Mouse (Mus musculus): ENCODE measurements at regions not wholly inside any gene's neighbourhood (a gene's known extent, or its start where the extent isn't known, plus 50 kb on each side); places are given as distances from the start of the nearest gene placed in this dataset.

GRCm38 (mm10) chr16:29820704-29821103 lies 241.6 kb downstream of the Opa1 start:
- H3K9ac ChIP-seq: no peak overlapping the region
- no peaks in the 10 kb centered on the region for H3K36me3 ChIP-seq (replicated peaks)
- no peaks in the 10 kb centered on the region for H3K9me3 ChIP-seq (replicated peaks)
- peaks cover 6% of the 10 kb centered on the region for H3K27me3 ChIP-seq
- H3K4me2 ChIP-seq: no peak overlapping the region
- WGBS (ENCODE audit: insufficient replicate concordance): 72% methylated on average over 9 of the region's 9 CpGs
- H3K4me1 ChIP-seq (replicated peaks): no peaks in the 10 kb centered on the region
- ATAC-seq (ENCODE audit: insufficient read depth): no peak
- H3K27ac ChIP-seq (replicated peaks): no peak overlapping the region
- H3K4me3 ChIP-seq (replicated peaks): no peak overlapping the region

GRCm38 (mm10) chr16:29822110-29822509 lies 242.1 kb upstream of the Hes1 start:
- Histone ChIP-seq H3K9me3 (replicated peaks) (no peaks in the 10 kb centered on the region), H3K4me2 (no peak overlapping the region), H3K27ac (replicated peaks) (no peak overlapping the region), H3K27me3 (no peaks in the 10 kb centered on the region), H3K4me3 (replicated peaks) (no peak overlapping the region), H3K4me1 (replicated peaks) (no peaks in the 10 kb centered on the region), H3K36me3 (replicated peaks) (no peaks in the 10 kb centered on the region), H3K9ac (no peak overlapping the region)
- 53% methylated on average over 7 of the region's 7 CpGs for WGBS (ENCODE audit: insufficient replicate concordance)
- ATAC-seq (ENCODE audit: insufficient read depth): no peak

- H3K9me3 ChIP-seq (replicated peaks): no peaks in the 10 kb centered on the region
- no peaks in the 10 kb centered on the region for H3K27me3 ChIP-seq
- no peaks in the 10 kb centered on the region for H3K4me1 ChIP-seq (replicated peaks)
- H3K36me3 ChIP-seq (replicated peaks): no peaks in the 10 kb centered on the region
- no peak overlapping the region for H3K27ac ChIP-seq (replicated peaks)
- no peak for ATAC-seq (ENCODE audit: insufficient read depth)
- no peak overlapping the region for H3K4me2 ChIP-seq
- no peak overlapping the region for H3K9ac ChIP-seq
- WGBS (ENCODE audit: insufficient replicate concordance): 61% methylated on average over 8 of the region's 8 CpGs
- no peak overlapping the region for H3K4me3 ChIP-seq (replicated peaks)
These were observed 241.3 kb upstream of the Hes1 start for GRCm38 (mm10) chr16:29822843-29823401.

- Histone ChIP-seq H3K27me3 (no peaks in the 10 kb centered on the region), H3K27ac (replicated peaks) (no peak overlapping the region), H3K4me3 (replicated peaks) (no peak overlapping the region), H3K4me2 (no peak overlapping the region), H3K4me1 (replicated peaks) (no peaks in the 10 kb centered on the region), H3K9me3 (replicated peaks) (no peaks in the 10 kb centered on the region), H3K9ac (no peak overlapping the region), H3K36me3 (replicated peaks) (no peaks in the 10 kb centered on the region)
- WGBS (ENCODE audit: insufficient replicate concordance): 63% methylated on average over 5 of the region's 5 CpGs
- no peak for ATAC-seq (ENCODE audit: insufficient read depth)
These were observed 237.3 kb upstream of the Hes1 start for GRCm38 (mm10) chr16:29826927-29827326.

GRCm38 (mm10) chr16:29827776-29828175 lies 236.4 kb upstream of the Hes1 start:
- no peak overlapping the region for H3K4me2 ChIP-seq
- H3K9ac ChIP-seq: no peak overlapping the region
- H3K27ac ChIP-seq (replicated peaks): no peak overlapping the region
- H3K9me3 ChIP-seq (replicated peaks): no peaks in the 10 kb centered on the region
- H3K36me3 ChIP-seq (replicated peaks): no peaks in the 10 kb centered on the region
- H3K27me3 ChIP-seq: no peaks in the 10 kb centered on the region
- ATAC-seq (ENCODE audit: insufficient read depth): no peak
- no peaks in the 10 kb centered on the region for H3K4me1 ChIP-seq (replicated peaks)
- 62% methylated on average over 1 of the region's 1 CpGs for WGBS (ENCODE audit: insufficient replicate concordance)
- no peak overlapping the region for H3K4me3 ChIP-seq (replicated peaks)

GRCm38 (mm10) chr16:29829457-29829856 lies 234.7 kb upstream of the Hes1 start:
- ATAC-seq (ENCODE audit: insufficient read depth): no peak
- H3K4me2 ChIP-seq: no peak overlapping the region
- no peak overlapping the region for H3K4me3 ChIP-seq (replicated peaks)
- no peaks in the 10 kb centered on the region for H3K27me3 ChIP-seq
- H3K9me3 ChIP-seq (replicated peaks): no peaks in the 10 kb centered on the region
- H3K36me3 ChIP-seq (replicated peaks): no peaks in the 10 kb centered on the region
- WGBS (ENCODE audit: insufficient replicate concordance): 72% methylated on average over 9 of the region's 9 CpGs
- H3K27ac ChIP-seq (replicated peaks): no peak overlapping the region
- no peaks in the 10 kb centered on the region for H3K4me1 ChIP-seq (replicated peaks)
- H3K9ac ChIP-seq: no peak overlapping the region

- Histone ChIP-seq H3K9ac (no peak overlapping the region), H3K9me3 (replicated peaks) (no peaks in the 10 kb centered on the region), H3K4me3 (replicated peaks) (no peak overlapping the region), H3K4me1 (replicated peaks) (no peaks in the 10 kb centered on the region), H3K4me2 (no peak overlapping the region), H3K27ac (replicated peaks) (no peak overlapping the region), H3K27me3 (no peaks in the 10 kb centered on the region), H3K36me3 (replicated peaks) (no peaks in the 10 kb centered on the region)
- ATAC-seq (ENCODE audit: insufficient read depth): no peak
These were observed 234.1 kb upstream of the Hes1 start for GRCm38 (mm10) chr16:29830101-29830500.

GRCm38 (mm10) chr16:29833298-29833697 lies 230.9 kb upstream of the Hes1 start:
- H3K4me3 ChIP-seq (replicated peaks): no peak overlapping the region
- no peak overlapping the region for H3K4me2 ChIP-seq
- no peak for ATAC-seq (ENCODE audit: insufficient read depth)
- H3K27ac ChIP-seq (replicated peaks): no peak overlapping the region
- no peaks in the 10 kb centered on the region for H3K9me3 ChIP-seq (replicated peaks)
- no peak overlapping the region for H3K9ac ChIP-seq
- no peaks in the 10 kb centered on the region for H3K36me3 ChIP-seq (replicated peaks)
- H3K27me3 ChIP-seq: no peaks in the 10 kb centered on the region
- peaks cover 6% of the 10 kb centered on the region; the same call in 1 of the 2 replicates for H3K4me1 ChIP-seq (replicated peaks)
- 68% methylated on average over 11 of the region's 11 CpGs for WGBS (ENCODE audit: insufficient replicate concordance)

- no peak overlapping the region for H3K4me2 ChIP-seq
- ATAC-seq (ENCODE audit: insufficient read depth): no peak
- WGBS (ENCODE audit: insufficient replicate concordance): 22% methylated on average over 6 of the region's 6 CpGs
These were observed 230.3 kb upstream of the Hes1 start for GRCm38 (mm10) chr16:29833875-29834274.

GRCm38 (mm10) chr16:29834669-29835068 lies 229.5 kb upstream of the Hes1 start:
- WGBS (ENCODE audit: insufficient replicate concordance): 60% methylated on average over 6 of the region's 6 CpGs
- Histone ChIP-seq H3K4me2 (no peak overlapping the region), H3K9ac (no peak overlapping the region), H3K27ac (replicated peaks) (no peak overlapping the region), H3K27me3 (no peaks in the 10 kb centered on the region), H3K9me3 (replicated peaks) (no peaks in the 10 kb centered on the region), H3K4me3 (replicated peaks) (no peak overlapping the region), H3K4me1 (replicated peaks) (peaks cover 19% of the 10 kb centered on the region), H3K36me3 (replicated peaks) (no peaks in the 10 kb centered on the region)
- ATAC-seq (ENCODE audit: insufficient read depth): no peak

More at GRCm38 (mm10) chr16:29833875-29834274, 230.3 kb upstream of the Hes1 start:
- Histone ChIP-seq H3K9ac (no peak overlapping the region), H3K27ac (replicated peaks) (no peak overlapping the region), H3K4me1 (replicated peaks) (peaks cover 12% of the 10 kb centered on the region), H3K9me3 (replicated peaks) (no peaks in the 10 kb centered on the region), H3K4me3 (replicated peaks) (no peak overlapping the region), H3K36me3 (replicated peaks) (no peaks in the 10 kb centered on the region), H3K27me3 (no peaks in the 10 kb centered on the region)

GRCm38 (mm10) chr16:29837025-29837629 lies 227.1 kb upstream of the Hes1 start:
- no peak overlapping the region for H3K27ac ChIP-seq (replicated peaks)
- H3K27me3 ChIP-seq: no peaks in the 10 kb centered on the region
- H3K4me2 ChIP-seq: no peak overlapping the region
- no peaks in the 10 kb centered on the region for H3K9me3 ChIP-seq (replicated peaks)
- H3K4me1 ChIP-seq (replicated peaks): peaks cover 32% of the 10 kb centered on the region
- H3K4me3 ChIP-seq (replicated peaks): no peak overlapping the region
- ATAC-seq (ENCODE audit: insufficient read depth): no peak
- H3K9ac ChIP-seq: no peak overlapping the region
- 25% methylated on average over 14 of the region's 14 CpGs for WGBS (ENCODE audit: insufficient replicate concordance)
- no peaks in the 10 kb centered on the region for H3K36me3 ChIP-seq (replicated peaks)

- no peaks in the 10 kb centered on the region for H3K36me3 ChIP-seq (replicated peaks)
- no peaks in the 10 kb centered on the region for H3K9me3 ChIP-seq (replicated peaks)
- WGBS (ENCODE audit: insufficient replicate concordance): 73% methylated on average over 5 of the region's 5 CpGs
- no peak overlapping the region for H3K4me3 ChIP-seq (replicated peaks)
- no peak overlapping the region for H3K4me2 ChIP-seq
- H3K27ac ChIP-seq (replicated peaks): no peak overlapping the region
- no peaks in the 10 kb centered on the region for H3K27me3 ChIP-seq
- H3K9ac ChIP-seq: no peak overlapping the region
- ATAC-seq (ENCODE audit: insufficient read depth): no peak
- H3K4me1 ChIP-seq (replicated peaks): peaks cover 37% of the 10 kb centered on the region
These were observed 226.3 kb upstream of the Hes1 start for GRCm38 (mm10) chr16:29837874-29838273.

Measured in liver, embryonic 15.5 days (tissue).